Mouse (Mus musculus) embryonic facial prominence, embryonic 10.5 days (tissue): ENCODE measurements at regions not wholly inside any gene's neighbourhood (a gene's known extent, or its start where the extent isn't known, plus 50 kb on each side); places are given as distances from the start of the nearest gene placed in this dataset.
A peak's percentile ranks its signal among the peaks of the same experiment; 100 is the strongest.

Experiments
- DNase-seq: peaks from one replicate; pipeline ENCODE4 v3.0.0-alpha.2; 2017; ENCODE audit warnings: low spot score
- H3K27ac ChIP-seq: fragments of 300-500 bp; sonication (generic); replicated peaks from 2 replicates; pipeline ENCODE4 v1.5.1; 2016; ENCODE audit warnings: mild to moderate bottlenecking
- H3K27me3 ChIP-seq: fragments of 300-500 bp; sonication (generic); replicated peaks from 2 replicates; pipeline ENCODE4 v1.6.1; 2016; ENCODE audit warnings: low read depth, mild to moderate bottlenecking; ENCODE audit not compliant: poor library complexity, severe bottlenecking
- H3K36me3 ChIP-seq: fragments of 300-500 bp; sonication (generic); replicated peaks from 2 replicates; pipeline ENCODE4 v1.6.1; 2016; ENCODE audit warnings: mild to moderate bottlenecking, moderate library complexity
- H3K4me1 ChIP-seq: fragments of 300-500 bp; sonication (generic); 2 replicates; pipeline ENCODE4 v1.6.1; 2016
- H3K4me3 ChIP-seq: fragments of 300-500 bp; sonication (generic); 2 replicates; pipeline ENCODE4 v1.5.1; 2016; ENCODE audit warnings: mild to moderate bottlenecking, moderate library complexity
- H3K9me3 ChIP-seq: fragments of 300-500 bp; sonication (generic); 2 replicates; pipeline ENCODE4 v1.6.1; 2016; ENCODE audit warnings: mild to moderate bottlenecking
- WGBS: fragments of 180-500 bp; shearing (Covaris S2); methylation state at CpG from one replicate; pipeline ENCODE4 v1.1.7; 2016; 5-methylcytosine and 5-hydroxymethylcytosine counted together

DNA sequence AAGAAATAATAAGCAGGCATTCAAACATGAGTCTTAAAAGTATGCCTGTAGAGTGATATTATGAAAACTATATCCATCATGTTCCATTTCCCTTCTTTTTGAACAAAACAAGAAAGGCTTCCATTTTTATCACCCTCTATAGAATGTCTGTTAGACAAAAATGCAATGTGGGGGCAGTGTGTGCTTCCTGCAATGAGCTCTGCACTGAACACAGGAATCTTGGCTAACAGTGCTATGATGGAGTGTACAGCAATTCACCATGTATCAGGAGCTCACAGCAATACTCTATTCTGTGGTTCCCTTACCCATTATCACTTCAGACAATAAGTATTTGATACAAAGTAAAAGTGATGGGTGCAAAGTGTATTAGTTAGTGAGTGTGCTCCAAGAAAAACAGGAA lies 653.3 kb upstream of the Agtr1b start:
- Histone ChIP-seq H3K27ac (no peak overlapping the region), H3K4me3 (no peak overlapping the region), H3K36me3 (no peaks in the 10 kb centered on the region), H3K4me1 (no peaks in the 10 kb centered on the region), H3K9me3 (no peaks in the 10 kb centered on the region), H3K27me3 (no peaks in the 10 kb centered on the region)
- DNase-seq, result no peak

- no peaks in the 10 kb centered on the region for H3K27me3 ChIP-seq
- H3K4me1 ChIP-seq, result no peaks in the 10 kb centered on the region
- no peaks in the 10 kb centered on the region for H3K9me3 ChIP-seq
- no peak for DNase-seq
- no peaks in the 10 kb centered on the region for H3K36me3 ChIP-seq
- H3K4me3 ChIP-seq, result no peak overlapping the region
- WGBS, result 86% methylated on average over 1 of the region's 1 CpGs
- no peak overlapping the region for H3K27ac ChIP-seq
Observed at GRCm38 (mm10) chr3:21009650-21010049, 642.7 kb upstream of the Agtr1b start.

DNA sequence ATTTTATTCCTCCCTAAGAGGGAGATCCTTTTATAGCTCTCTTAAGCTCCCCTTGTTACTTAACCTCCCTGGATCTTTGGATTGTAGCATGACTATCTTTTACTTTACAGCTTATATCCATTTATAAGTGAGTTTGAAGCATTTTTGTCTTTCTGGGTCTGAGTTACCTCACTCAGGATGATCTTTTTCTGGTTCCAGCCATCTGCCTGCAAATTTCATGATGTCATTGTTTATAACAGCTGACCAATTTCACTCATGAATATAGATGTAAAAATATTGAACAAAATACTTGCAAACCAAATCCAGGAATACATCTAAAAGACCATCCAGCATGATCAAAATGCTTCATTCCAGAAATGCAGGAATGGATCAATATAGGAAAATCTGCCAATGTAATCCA lies 631.3 kb upstream of the Agtr1b start:
- Histone ChIP-seq H3K36me3 (no peaks in the 10 kb centered on the region), H3K27ac (no peak overlapping the region), H3K27me3 (no peaks in the 10 kb centered on the region), H3K4me3 (no peak overlapping the region), H3K9me3 (no peaks in the 10 kb centered on the region), H3K4me1 (no peaks in the 10 kb centered on the region)
- DNase-seq, result no peak

- no peaks in the 10 kb centered on the region for H3K9me3 ChIP-seq
- no peaks in the 10 kb centered on the region for H3K36me3 ChIP-seq
- no peaks in the 10 kb centered on the region for H3K27me3 ChIP-seq
- no peak overlapping the region for H3K4me3 ChIP-seq
- H3K4me1 ChIP-seq, result peaks cover 16% of the 10 kb centered on the region
- H3K27ac ChIP-seq, result no peak overlapping the region
- DNase-seq, result no peak
- WGBS, result 59% methylated on average over 2 of the region's 2 CpGs
Observed at GRCm38 (mm10) chr3:20989486-20989970, 622.6 kb upstream of the Agtr1b start.

- H3K36me3 ChIP-seq, result no peaks in the 10 kb centered on the region
- no peaks in the 10 kb centered on the region for H3K27me3 ChIP-seq
- peaks cover 16% of the 10 kb centered on the region for H3K4me1 ChIP-seq
- H3K27ac ChIP-seq, result no peak overlapping the region
- H3K4me3 ChIP-seq, result no peak overlapping the region
- 8% methylated on average over 1 of the region's 1 CpGs for whole genome bisulfite sequencing
- DNase-seq, result no peak
- no peaks in the 10 kb centered on the region for H3K9me3 ChIP-seq
Observed at GRCm38 (mm10) chr3:20986942-20987341, 620.0 kb upstream of the Agtr1b start.

- peak; percentile 12 for DNase-seq
- H3K36me3 ChIP-seq, result no peaks in the 10 kb centered on the region
- no peak overlapping the region for H3K27ac ChIP-seq
- 13% methylated on average over 1 of the region's 1 CpGs for WGBS
- peaks cover 16% of the 10 kb centered on the region for H3K4me1 ChIP-seq
- H3K27me3 ChIP-seq, result no peaks in the 10 kb centered on the region
- H3K9me3 ChIP-seq, result no peaks in the 10 kb centered on the region
- no peak overlapping the region for H3K4me3 ChIP-seq
Observed at GRCm38 (mm10) chr3:20986377-20986727, 619.4 kb upstream of the Agtr1b start.

GRCm38 (mm10) chr3:20985682-20986376 lies 618.9 kb upstream of the Agtr1b start:
- no peaks in the 10 kb centered on the region for H3K27me3 ChIP-seq
- no peaks in the 10 kb centered on the region for H3K36me3 ChIP-seq
- no peak overlapping the region for H3K27ac ChIP-seq
- 54% methylated on average over 4 of the region's 4 CpGs for WGBS
- no peak overlapping the region for H3K4me3 ChIP-seq
- no peaks in the 10 kb centered on the region for H3K9me3 ChIP-seq
- peaks cover 16% of the 10 kb centered on the region for H3K4me1 ChIP-seq
- no peak for DNase-seq

DNA sequence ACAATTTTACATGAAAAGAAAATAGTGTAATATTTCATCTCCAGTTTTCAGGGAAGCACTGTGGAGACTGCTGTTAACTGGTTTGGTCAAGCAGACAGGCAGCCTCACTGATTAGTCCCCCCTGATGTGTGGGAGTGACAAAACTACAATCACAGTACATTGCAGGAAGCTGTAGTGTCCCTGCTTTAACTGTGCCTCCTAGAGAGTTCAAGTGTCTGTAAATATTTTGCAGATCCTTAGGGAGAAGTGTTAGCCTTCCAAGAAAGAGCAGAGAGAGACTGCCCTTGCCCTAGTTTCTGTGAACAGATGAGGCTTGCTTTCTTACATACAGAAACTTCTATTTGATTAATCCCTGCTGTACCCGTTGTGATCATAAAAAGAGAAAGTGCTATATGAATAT lies 617.2 kb upstream of the Agtr1b start:
- no peak overlapping the region for H3K27ac ChIP-seq
- no peak overlapping the region for H3K4me3 ChIP-seq
- H3K4me1 ChIP-seq, result peaks cover 16% of the 10 kb centered on the region
- WGBS, result 59% methylated on average over 1 of the region's 1 CpGs
- no peaks in the 10 kb centered on the region for H3K27me3 ChIP-seq
- H3K9me3 ChIP-seq, result no peaks in the 10 kb centered on the region
- DNase-seq, result no peak
- no peaks in the 10 kb centered on the region for H3K36me3 ChIP-seq

DNA sequence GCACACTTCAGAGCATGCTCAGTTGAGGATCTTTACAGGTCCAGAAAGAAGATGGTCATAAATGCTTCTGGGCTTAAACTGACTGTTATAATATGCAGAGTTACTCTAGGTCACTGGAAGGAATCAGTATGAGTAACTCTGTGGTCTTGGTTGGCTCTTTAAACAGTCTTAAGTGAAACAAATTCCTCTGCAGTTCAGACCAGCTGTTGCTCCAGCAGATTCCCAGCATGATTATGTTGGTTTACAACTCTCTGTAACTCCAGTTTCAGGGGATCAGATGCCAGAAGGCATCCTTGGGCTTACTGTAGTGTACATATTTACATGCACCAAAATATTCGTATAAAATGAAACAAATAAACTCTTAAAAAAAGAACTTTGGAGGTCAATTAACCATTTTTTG lies 606.1 kb upstream of the Agtr1b start:
- Histone ChIP-seq H3K27me3 (no peaks in the 10 kb centered on the region), H3K4me1 (no peaks in the 10 kb centered on the region), H3K4me3 (no peak overlapping the region), H3K36me3 (no peaks in the 10 kb centered on the region), H3K27ac (no peak overlapping the region), H3K9me3 (no peaks in the 10 kb centered on the region)
- WGBS, result 81% methylated on average over 1 of the region's 1 CpGs
- no peak for DNase-seq
